Mouse (Mus musculus): ENCODE data around the gene Neurl4.
A peak's percentile ranks its signal among the peaks of the same experiment; 100 is the strongest.
"Not testable (repeated sequence)": the region's sequence is repeated elsewhere in the genome, so short reads cannot be mapped to it uniquely, and the experiment has no call there.

Neurl4 gene

DNA sequence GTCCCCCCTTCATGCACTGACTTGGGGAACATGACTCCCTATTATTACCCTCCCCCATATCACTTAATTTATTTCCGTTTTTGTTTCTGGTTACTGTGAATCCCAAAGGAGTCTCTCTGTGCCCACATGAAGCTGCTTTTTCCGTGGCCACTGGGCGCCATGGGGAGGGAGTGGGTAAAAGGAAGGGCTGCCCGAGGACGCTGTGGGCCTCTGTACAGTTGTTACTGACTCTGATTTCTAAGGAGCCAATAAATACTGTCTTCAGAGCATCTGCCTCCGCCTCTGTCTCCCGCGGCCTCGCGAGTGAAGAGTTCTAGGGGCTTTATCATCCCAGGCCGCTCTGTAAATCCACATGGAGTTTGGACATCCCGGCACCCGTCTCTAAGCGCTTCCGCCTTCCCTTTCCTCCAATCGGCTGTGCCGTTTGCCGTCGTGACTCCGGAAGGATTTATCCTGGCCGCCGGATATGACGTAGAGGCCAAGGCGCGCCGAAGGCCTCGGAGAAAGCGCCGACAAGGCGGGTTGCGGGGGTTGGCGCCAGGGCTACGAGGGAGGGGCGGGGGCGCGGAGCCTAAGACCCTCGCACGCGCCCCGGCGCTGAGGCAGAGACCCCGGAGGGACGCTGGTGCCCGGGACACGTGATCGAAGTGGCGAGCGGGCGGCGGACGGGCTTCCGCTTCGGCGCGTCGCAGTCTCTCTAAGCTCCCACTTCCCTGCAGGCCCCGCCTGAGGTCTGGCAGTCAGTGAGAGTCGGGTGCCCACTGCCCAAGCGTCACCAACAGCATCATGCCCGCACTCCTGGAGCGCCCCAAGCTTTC is 12.9 kb downstream of the Neurl4 start, which contains the start of gene Gps2:
Gene Gps2 (plus strand): TSS at position 335 of the 818 bp plus-strand sequence.
- peak; percentile 81 for DNase-seq (ENCODE audit: low spot score)

GRCm38 (mm10) chr11:69914372-69914764 is 13.5 kb downstream of the Neurl4 start:
- DNase-seq (ENCODE audit: low spot score) = no peak

DNA sequence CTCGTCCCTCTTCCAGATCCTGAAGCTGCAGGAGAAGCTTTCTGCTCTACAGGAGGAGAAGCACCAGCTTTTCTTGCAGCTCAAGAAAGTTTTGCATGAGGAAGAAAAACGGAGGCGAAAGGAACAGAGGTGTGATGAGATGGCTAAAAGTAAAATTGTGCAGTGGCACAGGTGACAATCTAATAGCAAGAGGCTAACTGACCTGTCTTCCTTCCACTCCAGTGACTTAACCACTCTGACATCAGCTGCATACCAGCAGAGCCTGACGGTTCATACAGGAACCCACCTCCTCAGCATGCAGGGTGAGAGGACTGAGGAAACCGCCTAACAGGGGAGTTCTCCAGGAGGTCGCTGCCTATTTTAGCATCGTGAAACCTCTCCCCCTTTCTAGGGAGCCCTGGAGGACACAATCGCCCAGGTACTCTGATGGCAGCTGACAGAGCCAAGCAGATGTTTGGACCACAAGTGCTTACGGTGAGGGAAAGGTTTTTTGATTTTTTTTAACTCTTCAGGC is 14.1 kb downstream of the Neurl4 start:
- no peak for DNase-seq (ENCODE audit: low spot score)

DNA sequence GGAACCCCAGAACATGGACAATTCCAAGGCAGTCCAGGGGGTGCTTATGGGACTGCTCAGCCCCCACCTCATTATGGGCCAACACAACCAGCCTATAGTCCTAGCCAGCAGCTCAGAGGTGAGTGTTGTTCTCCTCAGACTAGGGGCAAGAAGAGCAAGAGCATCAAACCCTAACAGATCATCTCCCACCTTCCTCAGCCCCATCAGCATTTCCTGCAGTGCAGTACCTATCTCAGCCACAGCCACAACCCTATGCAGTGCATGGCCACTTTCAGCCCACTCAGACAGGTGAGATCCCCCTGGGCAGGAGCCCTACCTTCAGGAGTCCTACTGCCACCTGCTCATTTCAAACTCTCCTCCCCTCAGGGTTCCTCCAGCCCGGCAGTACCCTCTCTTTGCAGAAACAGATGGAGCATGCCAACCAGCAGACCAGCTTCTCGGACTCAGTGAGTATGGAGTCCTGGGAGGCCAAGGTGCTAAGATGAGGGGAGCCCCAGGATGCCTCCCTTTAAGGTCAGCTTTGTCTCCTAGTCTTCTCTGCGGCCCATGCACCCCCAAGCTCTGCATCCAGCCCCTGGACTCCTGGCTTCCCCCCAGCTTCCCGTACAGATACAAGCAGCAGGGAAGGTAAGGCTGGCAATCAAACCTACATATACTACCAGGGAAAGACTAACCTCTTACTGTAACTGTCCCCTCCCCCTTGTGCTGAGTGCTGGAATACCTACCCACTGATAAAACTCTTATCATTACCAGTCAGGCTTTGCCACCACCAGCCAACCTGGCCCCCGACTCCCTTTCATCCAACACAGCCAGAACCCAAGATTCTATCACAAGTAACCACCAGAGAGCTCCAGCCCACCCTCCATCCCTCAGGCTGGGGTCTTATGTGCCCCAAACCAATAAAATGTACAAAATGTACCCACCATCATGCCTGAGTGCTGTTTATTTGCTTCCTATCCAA is 15.1 kb downstream of the Neurl4 start:
- DNase-seq (ENCODE audit: low spot score) = no peak

GRCm38 (mm10) chr11:69916652-69917378 is 15.9 kb downstream of the Neurl4 start:
- not testable (repeated sequence) for DNase-seq (ENCODE audit: low spot score)

- no peak for DNase-seq (ENCODE audit: low spot score)
Observed at GRCm38 (mm10) chr11:69917379-69917948, 16.6 kb downstream of the Neurl4 start.

- no peak for DNase-seq (ENCODE audit: low spot score)
Observed at GRCm38 (mm10) chr11:69918118-69918517, 17.2 kb downstream of the Neurl4 start.

DNA sequence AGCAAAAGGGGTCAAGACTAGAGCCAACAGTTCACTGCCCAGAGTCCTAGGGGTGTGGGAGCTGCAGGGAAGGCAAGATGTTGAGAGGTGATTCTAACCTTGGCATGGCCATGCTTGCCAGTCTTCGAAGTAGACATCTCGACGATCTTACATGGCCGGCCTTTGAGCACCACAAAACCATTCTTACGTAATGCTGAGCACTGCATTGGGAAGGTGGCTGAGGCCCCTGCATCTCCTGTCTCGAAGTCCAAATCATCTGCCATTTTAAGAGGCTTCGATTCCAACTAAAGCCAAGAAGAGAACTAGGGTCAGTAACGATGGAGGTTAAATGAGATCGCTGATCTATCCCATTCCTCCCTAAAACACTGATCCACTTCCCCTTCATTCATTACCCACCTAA is 18.2 kb downstream of the Neurl4 start:
- DNase-seq (ENCODE audit: low spot score) = no peak

DNA sequence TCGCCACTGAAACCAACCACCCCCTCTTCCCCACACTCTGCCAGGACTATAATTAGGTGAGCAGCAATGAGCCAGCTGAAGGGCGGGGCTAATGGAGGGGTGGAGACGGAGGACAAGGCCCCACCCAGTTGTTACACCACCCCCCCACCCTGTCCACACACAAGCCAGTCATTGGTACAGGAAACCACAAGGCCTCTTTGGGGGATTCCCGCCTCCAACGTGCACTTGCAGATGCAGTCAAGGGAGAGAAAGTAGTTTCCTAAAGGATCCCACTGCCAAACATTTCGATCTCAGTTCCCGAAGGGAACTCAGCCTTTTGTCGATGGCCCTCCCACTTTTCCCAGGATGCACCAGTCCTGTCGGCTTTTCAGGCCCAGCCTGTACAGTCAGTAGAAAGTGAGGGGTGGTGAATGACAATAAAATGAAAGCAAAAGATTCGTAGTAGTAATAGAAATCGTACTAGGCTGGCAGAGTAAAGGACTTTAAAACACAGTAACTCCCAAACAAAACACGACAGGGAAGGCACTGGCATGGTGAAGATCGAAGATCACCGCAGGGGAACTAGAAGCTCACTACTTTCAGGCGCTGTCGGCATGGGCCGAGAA is 18.9 kb downstream of the Neurl4 start:
- no peak for DNase-seq (ENCODE audit: low spot score)

DNA sequence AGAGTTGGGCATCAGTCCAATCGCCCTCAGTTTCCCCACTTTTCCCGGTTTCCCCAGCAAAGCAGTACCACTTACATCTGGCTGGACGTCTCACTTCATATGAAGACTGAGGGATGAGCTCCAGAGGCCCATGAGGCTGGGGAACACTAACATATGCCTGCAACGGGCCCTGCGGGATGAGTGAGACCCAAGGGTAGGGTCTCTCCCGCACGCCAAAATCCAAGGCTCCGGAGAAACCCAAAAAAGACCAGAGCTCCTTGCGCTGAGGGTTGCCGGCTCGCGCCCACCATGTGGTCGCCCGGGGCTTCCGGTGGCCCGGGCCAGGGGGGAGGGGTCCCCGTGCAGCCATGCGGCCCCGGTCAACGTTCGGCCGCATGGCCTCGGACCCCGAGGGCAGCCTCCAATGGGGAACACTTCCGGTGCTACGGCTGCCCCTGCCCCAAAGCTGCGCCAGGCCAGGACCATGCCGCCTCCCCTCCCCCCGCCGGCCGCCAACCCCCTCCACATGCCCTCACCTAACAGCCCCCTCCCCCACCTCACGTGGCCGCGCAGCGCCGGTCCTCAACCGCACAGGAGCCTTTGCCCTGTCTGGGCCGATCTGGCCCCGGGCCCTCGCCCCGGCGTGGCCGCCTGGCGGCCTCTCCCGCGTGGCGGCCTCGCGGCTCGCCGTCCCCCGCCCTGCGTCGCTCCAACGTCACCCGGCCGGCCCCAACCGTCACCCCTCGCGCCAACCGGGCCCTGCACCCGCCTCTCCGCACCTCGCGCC is 19.6 kb downstream of the Neurl4 start:
- DNase-seq (ENCODE audit: low spot score) = no peak

- peak; percentile 97 for DNase-seq (ENCODE audit: low spot score)
Observed at GRCm38 (mm10) chr11:69921114-69922011, 20.5 kb downstream of the Neurl4 start, which contains the start of gene Eif5a. Eif5a (minus strand) TSS chr11:69921958.

GRCm38 (mm10) chr11:69922012-69922756 is 21.3 kb downstream of the Neurl4 start:
- no peak for DNase-seq (ENCODE audit: low spot score)

DNA sequence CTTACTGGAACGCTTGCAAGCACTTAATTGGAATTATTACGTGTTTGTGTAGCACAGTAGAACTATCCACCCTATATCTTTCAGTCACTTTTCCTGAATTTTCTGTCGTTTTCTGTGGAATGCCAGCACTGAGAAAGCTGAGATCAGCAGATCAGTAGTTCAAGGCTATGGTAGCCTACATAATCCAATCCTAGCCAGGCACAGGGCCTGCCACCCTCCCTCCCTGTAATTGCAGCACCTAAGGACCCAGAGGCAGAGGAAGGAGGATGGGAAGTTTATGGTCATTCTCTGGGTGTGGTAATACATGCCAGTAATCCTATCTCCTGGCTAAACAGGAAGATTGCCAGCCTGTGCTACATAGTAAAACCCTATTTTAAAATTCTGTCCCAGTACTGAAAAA is 21.9 kb downstream of the Neurl4 start:
- no peak for DNase-seq (ENCODE audit: low spot score)

DNA sequence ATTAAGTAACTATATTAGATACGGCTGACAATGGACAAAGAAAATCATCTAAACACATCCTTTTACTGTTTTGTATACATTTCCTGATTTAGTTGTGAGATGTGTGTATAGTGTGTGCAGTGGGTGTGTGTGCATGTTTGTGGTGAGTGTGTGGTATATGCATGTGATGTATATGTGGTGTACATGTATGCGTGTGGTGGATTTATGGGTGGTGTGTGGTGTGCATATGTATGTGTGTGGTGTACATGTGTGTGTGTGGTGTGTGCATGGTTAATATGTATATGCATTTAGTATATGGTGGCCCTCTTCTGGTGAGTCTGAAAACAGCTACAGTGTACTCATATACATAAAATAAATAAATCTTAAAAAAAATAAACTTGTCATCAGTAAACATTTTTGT is 26.6 kb downstream of the Neurl4 start:
- no peak for DNase-seq (ENCODE audit: low spot score)

DNA sequence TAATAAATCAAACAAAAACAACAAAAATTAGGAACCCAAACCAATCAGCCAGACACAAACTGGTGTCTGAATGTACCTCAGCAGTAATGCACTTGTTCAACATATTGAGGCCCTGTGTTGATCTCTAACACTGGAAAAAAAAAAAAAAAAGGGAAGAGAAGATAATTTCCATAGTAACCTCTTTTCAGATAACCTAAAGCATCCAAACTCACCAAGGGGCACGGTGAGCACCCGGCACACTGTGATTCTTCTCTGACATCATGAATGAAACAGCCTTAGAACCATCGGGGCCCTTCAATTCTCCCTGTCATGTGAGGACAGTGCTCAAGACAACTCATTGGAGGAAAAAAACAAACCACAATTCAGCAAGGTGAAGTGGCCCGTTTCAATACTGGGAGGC is 28.8 kb downstream of the Neurl4 start:
- no peak for DNase-seq (ENCODE audit: low spot score)

DNA sequence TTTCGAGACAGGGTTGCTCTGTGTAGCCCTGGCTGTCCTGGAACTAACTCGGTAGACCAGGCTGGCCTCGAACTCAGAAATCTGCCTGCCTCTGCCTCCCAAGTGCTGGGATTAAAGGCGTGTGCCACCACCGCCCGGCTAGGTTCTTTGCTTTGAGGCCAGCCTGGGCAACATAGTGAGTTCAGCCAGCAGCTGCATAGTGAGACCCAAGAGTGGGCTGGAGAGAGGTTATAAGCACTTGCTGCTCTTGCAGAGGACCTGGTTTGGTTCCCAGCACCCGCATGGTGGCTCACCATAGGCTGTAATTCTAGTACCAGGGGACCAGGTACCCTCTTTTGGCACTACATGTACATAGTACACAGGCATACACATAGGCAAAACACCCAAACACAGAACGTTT is 29.3 kb downstream of the Neurl4 start:
- DNase-seq (ENCODE audit: low spot score) = not testable (repeated sequence)

DNA sequence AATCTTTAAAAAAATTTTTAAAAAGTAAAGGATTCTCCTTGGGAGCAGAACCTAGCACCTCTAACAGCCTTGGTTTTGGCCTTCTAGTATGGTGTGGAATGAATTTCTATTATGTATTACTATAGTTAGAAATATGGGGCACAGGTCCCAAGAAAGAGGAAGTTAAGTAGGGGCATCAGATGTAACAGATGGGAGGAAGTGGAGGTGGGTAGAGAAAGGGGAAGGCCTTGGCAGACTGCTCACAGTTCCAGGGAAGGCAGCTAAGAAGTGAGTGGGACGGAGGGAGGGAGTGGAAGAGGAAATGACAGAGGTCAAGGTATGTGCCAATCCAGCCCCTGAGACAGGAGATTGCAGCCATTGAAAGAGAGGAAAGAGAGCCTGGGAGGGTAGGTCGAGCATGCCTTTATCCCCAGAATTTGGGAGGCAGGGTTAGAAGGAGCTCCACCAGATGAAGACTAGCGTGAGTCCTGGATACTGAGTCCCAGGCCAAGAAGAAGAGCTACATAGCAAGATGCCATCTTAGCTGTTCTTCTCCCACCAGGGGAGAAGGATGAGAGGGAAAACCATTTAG is 30.2 kb downstream of the Neurl4 start:
- no peak for DNase-seq (ENCODE audit: low spot score)

DNA sequence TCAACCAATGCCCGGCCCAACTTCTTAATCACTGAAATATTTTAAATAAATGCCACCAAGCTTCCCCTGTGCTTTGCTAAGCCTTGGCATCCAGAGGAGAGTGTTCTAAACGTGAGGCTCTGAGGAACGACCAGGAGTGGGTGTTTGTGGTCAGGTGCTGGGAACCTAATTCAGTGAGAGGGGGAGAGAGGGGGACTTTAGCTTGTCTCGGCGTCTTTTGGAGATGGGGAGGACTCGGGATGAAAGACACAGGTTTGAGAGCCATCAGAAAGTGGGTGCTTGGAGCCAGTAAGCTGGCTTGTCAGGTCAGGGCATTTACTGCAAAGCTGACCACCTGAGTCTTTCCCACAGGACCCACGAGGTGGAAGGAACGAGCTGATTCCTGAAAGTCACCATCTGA is 30.9 kb downstream of the Neurl4 start:
- no peak for DNase-seq (ENCODE audit: low spot score)
